Mouse (Mus musculus) megakaryocyte, embryonic 14.5 days (primary cell): ENCODE measurements around the gene Gatad2a. TPM values are rescaled to one million over a fixed set of nuclear protein-coding genes. Genes with fewer than 3 reads are reported as not detected.
"Not testable (repeated sequence)": the region's sequence is repeated elsewhere in the genome, so short reads cannot be mapped to it uniquely, and the experiment has no call there.

Experiments
- H3K27me3 ChIP-seq: replicated peaks from 2 replicates; pipeline ENCODE3; 2012; ENCODE audit warnings: inconsistent platforms
- H3K36me3 ChIP-seq: replicated peaks from 2 replicates; pipeline ENCODE3; 2012; ENCODE audit warnings: low read length, inconsistent platforms, mixed read lengths
- H3K4me1 ChIP-seq: 2 replicates; pipeline ENCODE4 v1.6.1; 2012; ENCODE audit warnings: inconsistent platforms
- H3K4me3 ChIP-seq: replicated peaks from 2 replicates; pipeline ENCODE3; 2012; ENCODE audit warnings: moderate library complexity, mild to moderate bottlenecking, inconsistent platforms
- H3K9me3 ChIP-seq: 2 replicates; pipeline ENCODE4 v1.6.1; 2012; ENCODE audit warnings: inconsistent platforms
- FLI1 ChIP-seq: IDR thresholded peaks from 2 replicates; pipeline ENCODE4 v1.6.1; 2012; ENCODE audit warnings: low read length, inconsistent platforms, mixed read lengths
- GATA1 ChIP-seq: IDR thresholded peaks from 3 replicates; pipeline ENCODE4 v1.6.1; 2012; ENCODE audit warnings: mixed read lengths, low read length, inconsistent platforms, borderline replicate concordance
- polyA plus RNA-seq: library from polyadenylated mRNA; stranded (reverse); fragments of >175 nt; gene quantifications from 2 replicates; pipeline ENCODE4 v1.2.3, GENCODE M21; 2012; ENCODE audit warnings: low replicate concordance; ENCODE audit not compliant: insufficient read depth

Gatad2a gene
- polyA plus RNA-seq, 1 experiment: 88.5 TPM

GRCm38 (mm10) chr8:69996589-69997285 is 553 bp upstream of the Gatad2a start:
- Histone ChIP-seq H3K4me3 (peak overlapping the region; percentile 96), H3K27me3 (no peaks in the 10 kb centered on the region), H3K4me1 (peaks cover 47% of the 10 kb centered on the region)

GRCm38 (mm10) chr8:69995422-69995775 is 785 bp downstream of the Gatad2a start:
- no peaks in the 10 kb centered on the region for H3K9me3 ChIP-seq
- TF ChIP-seq FLI1: no peak
- TF ChIP-seq GATA1: no peak
- peaks cover 50% of the 10 kb centered on the region for H3K4me1 ChIP-seq
- no peaks in the 10 kb centered on the region for H3K27me3 ChIP-seq
- peak overlapping the region; percentile 96 for H3K4me3 ChIP-seq
- H3K36me3 ChIP-seq: peaks cover 31% of the 10 kb centered on the region

More at GRCm38 (mm10) chr8:69996589-69997285, 553 bp upstream of the Gatad2a start:
- Histone ChIP-seq H3K36me3 (peaks cover 17% of the 10 kb centered on the region), H3K9me3 (no peaks in the 10 kb centered on the region)
- no peak for TF ChIP-seq GATA1
- TF ChIP-seq FLI1: no peak

- not testable (repeated sequence) for H3K27me3 ChIP-seq, H3K9me3 ChIP-seq, H3K4me3 ChIP-seq
- Histone ChIP-seq H3K36me3 (peaks cover 52% of the 10 kb centered on the region), H3K4me1 (peaks cover 83% of the 10 kb centered on the region)
Measured at GRCm38 (mm10) chr8:69988936-69989335, 7.2 kb downstream of the Gatad2a start.

- peaks cover 80% of the 10 kb centered on the region for H3K4me1 ChIP-seq
- no peaks in the 10 kb centered on the region for H3K9me3 ChIP-seq
- no peaks in the 10 kb centered on the region for H3K27me3 ChIP-seq
- H3K36me3 ChIP-seq: peaks cover 52% of the 10 kb centered on the region
- no peak for TF ChIP-seq FLI1
- TF ChIP-seq GATA1: no peak
- H3K4me3 ChIP-seq: no peak overlapping the region
Measured at GRCm38 (mm10) chr8:69987744-69988143, 8.4 kb downstream of the Gatad2a start.

- Histone ChIP-seq H3K27me3 (no peaks in the 10 kb centered on the region), H3K4me3 (peak overlapping the region; percentile 67), H3K4me1 (peaks cover 72% of the 10 kb centered on the region), H3K9me3 (peaks cover 6% of the 10 kb centered on the region; the same call in 1 of the 2 replicates), H3K36me3 (peaks cover 45% of the 10 kb centered on the region)
- no peak for TF ChIP-seq GATA1
- TF ChIP-seq FLI1: no peak
Measured at GRCm38 (mm10) chr8:69984876-69985553, 11.2 kb downstream of the Gatad2a start.

- peak overlapping the region; percentile 23 for H3K4me3 ChIP-seq
- TF ChIP-seq FLI1: no peak
- no peak for TF ChIP-seq GATA1
- no peaks in the 10 kb centered on the region for H3K27me3 ChIP-seq
- peaks cover 46% of the 10 kb centered on the region for H3K36me3 ChIP-seq
- H3K9me3 ChIP-seq: peaks cover 6% of the 10 kb centered on the region; the same call in 1 of the 2 replicates
- peaks cover 78% of the 10 kb centered on the region for H3K4me1 ChIP-seq
Measured at GRCm38 (mm10) chr8:69978456-69978855, 17.7 kb downstream of the Gatad2a start.

- Histone ChIP-seq H3K9me3 (no peaks in the 10 kb centered on the region), H3K4me3 (peak overlapping the region; percentile 97), H3K36me3 (peaks cover 31% of the 10 kb centered on the region), H3K27me3 (no peaks in the 10 kb centered on the region), H3K4me1 (peaks cover 90% of the 10 kb centered on the region)
- TF ChIP-seq GATA1 (no peak), FLI1 (no peak)
Measured at GRCm38 (mm10) chr8:69974806-69975205, 21.4 kb downstream of the Gatad2a start.

GRCm38 (mm10) chr8:69974194-69974614 is 22.0 kb downstream of the Gatad2a start:
- no peak for TF ChIP-seq FLI1
- TF ChIP-seq GATA1: no peak
- Histone ChIP-seq H3K36me3 (peaks cover 31% of the 10 kb centered on the region), H3K27me3 (no peaks in the 10 kb centered on the region), H3K4me1 (peaks cover 90% of the 10 kb centered on the region), H3K4me3 (peak overlapping the region; percentile 97), H3K9me3 (no peaks in the 10 kb centered on the region)

GRCm38 (mm10) chr8:69973442-69974161 is 22.6 kb downstream of the Gatad2a start:
- Histone ChIP-seq H3K4me1 (peaks cover 88% of the 10 kb centered on the region), H3K9me3 (no peaks in the 10 kb centered on the region), H3K4me3 (peak overlapping the region; percentile 97), H3K36me3 (peaks cover 30% of the 10 kb centered on the region), H3K27me3 (no peaks in the 10 kb centered on the region)
- TF ChIP-seq GATA1: no peak
- no peak for TF ChIP-seq FLI1

GRCm38 (mm10) chr8:69973063-69973441 is 23.1 kb downstream of the Gatad2a start:
- Histone ChIP-seq H3K4me1 (peaks cover 86% of the 10 kb centered on the region), H3K27me3 (no peaks in the 10 kb centered on the region), H3K36me3 (peaks cover 31% of the 10 kb centered on the region), H3K9me3 (no peaks in the 10 kb centered on the region), H3K4me3 (peak overlapping the region; percentile 97)
- no peak for TF ChIP-seq FLI1
